Mouse (Mus musculus): Measurements from ENCODE around the gene Exoc6. TPM values are rescaled to one million over a fixed set of nuclear protein-coding genes. Genes with fewer than 3 reads are reported as not detected.
"Not testable (repeated sequence)": the region's sequence is repeated elsewhere in the genome, so short reads cannot be mapped to it uniquely, and the experiment has no call there.

The Exoc6 gene
- total RNA-seq, 2 experiments from 2014 or later = 32.9 to 33.2 TPM

DNA sequence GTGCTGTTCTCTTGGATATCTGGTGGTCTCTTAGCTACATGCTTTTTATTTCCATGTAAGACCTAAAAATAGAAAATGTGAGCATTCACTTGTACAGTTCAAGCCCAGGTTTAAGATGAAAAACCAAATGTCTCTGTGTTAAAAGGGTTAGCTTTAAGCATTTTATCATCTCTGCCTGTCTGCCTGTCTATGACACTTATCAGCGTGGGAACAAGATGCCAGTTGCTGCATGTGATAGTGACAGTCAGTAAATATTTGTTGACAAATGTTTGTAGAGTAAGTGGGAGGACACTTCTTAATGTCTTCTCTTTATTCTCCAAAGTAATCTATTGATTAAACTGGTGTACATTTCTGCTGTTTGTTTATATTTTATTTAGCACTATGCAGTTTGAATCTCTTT lies 12.5 kb upstream of the Exoc6 start:
- no peak for DNase-seq

DNA sequence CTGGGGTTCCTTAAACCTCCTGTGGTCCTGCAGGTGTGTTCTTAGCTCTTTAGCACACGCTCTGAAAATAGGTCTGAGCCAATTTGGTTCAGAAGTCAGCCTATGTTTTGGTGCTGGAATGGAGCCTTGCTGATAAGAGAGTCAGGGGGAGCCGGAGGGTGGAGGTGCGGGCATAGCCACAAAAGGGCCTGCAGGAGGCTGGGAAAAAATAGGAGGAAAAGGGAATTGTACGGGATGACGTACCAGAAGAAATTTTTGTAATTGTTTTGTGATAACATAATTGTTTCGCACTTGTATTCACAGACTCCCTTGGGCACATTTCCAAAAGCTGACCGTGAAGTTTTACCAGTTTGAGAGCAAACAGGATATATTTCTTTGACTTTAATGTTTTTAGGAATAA lies 10.0 kb upstream of the Exoc6 start:
- peak; percentile 50 to 76 for DNase-seq

DNA sequence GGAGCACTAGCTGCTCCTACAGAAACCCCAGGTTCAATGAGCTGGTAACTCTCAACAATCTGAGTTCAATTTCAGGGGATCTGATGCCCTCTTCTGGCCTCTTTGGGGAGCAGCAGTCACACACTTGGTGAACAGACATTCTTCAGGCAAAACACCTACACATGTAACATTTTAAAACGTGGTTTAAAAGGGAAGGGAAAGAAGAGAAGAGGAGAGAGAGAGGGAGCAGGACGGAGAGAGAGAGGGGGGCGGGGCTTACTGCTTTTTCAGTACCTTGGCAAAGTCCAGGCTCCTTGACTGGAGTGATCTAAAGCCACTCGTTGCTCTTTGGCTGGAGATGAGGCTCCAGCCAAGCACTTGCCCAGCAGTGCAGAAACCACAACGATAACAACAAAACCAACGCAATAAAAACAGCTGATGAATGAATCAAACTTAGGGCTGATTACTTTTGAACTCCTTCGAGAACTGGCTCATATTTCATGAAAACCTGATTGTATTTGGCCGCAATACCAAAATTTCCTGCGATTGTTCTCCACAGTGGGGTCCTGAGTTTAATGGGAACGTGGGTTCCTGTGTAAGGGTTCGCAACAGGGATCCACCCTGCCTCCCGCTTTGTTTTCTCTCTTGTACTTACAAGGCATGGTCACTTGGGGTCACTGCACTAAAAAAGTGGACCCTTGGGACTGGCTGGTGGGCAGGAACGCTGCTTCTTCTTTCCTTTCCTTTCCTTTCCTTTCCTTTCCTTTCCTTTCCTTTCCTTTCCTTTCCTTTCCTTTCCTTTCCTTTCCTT lies 6.5 kb upstream of the Exoc6 start:
- DNase-seq = peak; percentile 53 to 80

DNA sequence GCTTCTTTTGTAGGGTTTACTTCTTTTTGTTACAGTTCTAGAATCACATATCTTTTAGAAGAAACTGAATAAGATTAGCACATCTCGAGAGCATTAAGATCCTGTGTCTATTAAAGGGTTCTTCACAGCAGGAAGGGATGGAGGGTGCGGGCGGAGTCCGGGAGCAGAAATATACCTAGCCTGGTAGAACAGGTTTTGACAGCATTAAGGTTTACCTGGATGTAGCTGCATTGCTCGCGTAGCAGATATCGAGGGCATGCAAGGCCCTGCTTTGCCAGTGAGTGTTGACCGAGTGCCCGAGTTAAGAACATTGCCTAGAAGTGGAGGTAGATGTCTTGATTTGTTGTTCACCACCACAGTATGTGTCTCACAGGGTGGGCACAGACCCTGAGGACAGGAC lies 5.7 kb upstream of the Exoc6 start:
- no peak for DNase-seq

DNA sequence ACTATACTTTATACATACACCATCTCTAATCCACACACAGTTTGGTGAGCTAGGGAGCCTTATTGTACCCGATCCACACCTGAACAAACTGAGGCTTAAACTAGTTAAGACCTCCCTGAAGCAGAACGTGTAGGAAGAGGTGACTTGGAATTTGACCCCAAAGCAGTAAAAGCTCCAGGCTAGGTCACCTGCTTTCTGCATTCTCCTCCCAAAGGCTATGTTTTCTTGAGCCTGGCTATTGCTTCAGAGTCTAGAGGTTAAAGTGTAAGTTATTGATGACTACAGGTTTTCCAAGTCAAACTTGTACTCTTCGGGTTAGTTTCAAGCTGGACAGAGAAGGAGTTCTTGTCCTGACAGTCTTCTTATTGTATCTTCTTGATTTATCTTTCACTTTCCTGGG lies 5.0 kb upstream of the Exoc6 start:
- DNase-seq = no peak

DNA sequence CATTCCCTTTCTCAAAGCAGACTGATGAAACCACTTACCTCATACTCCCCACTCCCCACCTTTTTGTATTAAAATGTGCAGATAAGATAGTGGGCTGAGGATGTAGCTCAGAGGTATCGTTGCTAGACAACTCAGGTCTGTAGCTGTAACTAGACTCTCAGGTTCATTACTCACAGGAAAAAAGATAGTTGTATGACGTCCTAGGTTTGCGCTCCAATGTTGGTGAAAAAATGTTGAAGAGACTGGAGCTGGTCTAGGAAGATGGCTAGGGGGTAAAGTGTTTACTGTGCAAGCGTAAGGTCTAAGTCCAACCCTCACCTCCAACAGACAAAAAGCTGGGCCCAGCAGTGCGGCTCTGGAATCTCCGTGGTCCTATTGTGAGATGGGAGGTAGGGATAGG lies 4.5 kb upstream of the Exoc6 start:
- DNase-seq = no peak

DNA sequence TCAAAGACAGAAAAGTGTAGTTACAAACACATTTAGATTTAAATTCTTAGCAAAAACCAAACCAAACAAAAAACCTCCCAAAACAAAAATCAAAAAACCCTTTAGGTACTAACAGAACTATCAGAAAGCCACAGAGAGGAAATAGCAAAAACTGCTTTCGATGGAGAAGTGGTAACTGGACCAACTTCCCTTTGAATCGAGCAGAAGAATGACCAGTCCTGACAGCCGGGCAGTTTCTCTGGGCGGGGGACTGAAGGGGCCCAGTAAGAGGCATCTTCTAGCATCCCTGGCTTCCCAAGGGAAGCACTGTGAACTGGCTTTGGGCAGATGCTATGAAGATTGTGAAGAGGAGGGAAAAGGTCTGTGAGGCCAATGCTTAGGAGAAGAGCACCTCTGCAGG lies 3.4 kb upstream of the Exoc6 start:
- peak in 1 of 2 experiments; percentile 25 for DNase-seq

DNA sequence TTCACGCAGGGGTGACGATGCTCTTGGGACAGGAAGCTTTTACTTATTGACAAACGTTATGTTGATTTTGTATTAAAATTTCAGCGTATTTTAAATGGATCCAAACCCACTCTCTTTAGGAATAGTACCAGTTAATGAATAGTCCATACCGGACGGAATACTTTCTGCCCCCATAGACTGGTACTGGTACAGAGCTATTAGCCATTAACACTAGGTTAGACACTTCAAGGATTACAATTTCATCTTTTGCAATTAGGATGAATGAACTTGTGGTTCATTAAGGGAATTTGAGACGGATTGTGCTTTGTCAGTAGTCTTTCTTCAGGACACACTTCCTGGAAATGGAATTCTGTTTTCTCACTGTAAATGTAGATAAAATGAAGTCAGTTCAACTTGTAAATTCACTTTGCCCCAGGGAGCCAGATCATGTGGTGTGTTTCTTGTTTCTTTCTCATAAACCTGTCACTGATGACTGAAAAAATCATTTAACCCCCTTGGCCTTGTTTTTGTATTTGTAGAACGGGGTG lies 885 bp downstream of the Exoc6 start:
- no peak for DNase-seq

DNA sequence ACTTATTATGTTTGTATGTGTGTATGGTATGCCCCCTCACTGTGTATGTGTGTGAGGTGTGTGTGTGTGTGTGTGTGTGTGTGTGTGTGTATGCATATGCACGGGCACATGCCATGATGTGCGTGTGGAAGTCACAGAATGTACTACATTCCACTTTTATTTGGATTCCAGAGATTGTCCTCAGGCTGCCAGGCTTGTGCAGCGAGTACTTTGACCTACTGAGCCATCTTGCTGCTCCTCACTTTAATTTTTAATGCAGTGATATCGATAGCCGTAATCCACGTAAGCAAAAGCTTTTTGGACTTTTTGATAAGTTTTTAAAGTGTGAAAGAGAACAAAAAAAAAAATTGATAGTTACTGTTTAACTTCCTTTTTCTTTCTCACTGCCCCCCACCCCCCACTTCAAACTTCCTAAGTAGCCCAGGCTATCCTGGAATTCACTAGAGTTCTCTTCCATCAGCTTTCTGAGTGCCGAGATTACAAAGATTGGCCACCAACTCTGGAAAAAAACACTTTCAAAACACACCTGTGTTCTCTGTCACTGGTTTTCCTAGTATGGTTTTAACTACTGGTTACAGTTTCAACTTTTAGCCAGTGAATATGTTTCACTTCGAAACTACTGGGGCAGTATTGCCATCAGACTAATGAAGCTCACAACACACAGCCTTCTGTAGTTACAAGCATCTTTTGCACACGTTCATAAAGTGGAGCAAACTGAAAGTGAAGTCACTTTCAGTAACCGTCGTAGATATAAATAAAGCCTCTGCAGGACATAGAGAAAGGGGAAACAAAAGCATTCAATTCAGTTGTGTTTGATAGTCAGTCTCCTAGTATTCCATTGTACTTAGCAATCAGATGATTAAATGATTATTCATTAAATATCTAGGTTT lies 3.4 kb downstream of the Exoc6 start:
- no peak for DNase-seq

DNA sequence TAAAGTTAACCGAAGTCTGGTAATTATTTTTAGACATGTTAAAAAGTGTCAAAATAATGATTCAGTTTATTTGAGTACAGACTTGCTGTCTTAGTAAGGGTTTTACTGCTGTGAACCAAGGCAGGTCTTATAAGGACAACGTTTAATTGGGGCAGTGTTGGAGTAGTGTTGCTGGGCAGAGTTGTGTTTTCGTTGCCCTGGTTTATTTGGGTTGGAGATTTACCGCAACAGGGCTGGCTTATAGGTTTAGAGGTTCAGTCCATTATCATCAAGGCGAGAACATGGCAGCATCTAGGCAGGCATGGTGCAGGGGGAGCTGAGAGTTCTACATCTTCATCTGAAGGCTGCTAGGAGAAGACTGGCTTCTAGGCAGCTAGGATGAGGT lies 4.0 kb downstream of the Exoc6 start:
- DNase-seq = not testable (repeated sequence)

DNA sequence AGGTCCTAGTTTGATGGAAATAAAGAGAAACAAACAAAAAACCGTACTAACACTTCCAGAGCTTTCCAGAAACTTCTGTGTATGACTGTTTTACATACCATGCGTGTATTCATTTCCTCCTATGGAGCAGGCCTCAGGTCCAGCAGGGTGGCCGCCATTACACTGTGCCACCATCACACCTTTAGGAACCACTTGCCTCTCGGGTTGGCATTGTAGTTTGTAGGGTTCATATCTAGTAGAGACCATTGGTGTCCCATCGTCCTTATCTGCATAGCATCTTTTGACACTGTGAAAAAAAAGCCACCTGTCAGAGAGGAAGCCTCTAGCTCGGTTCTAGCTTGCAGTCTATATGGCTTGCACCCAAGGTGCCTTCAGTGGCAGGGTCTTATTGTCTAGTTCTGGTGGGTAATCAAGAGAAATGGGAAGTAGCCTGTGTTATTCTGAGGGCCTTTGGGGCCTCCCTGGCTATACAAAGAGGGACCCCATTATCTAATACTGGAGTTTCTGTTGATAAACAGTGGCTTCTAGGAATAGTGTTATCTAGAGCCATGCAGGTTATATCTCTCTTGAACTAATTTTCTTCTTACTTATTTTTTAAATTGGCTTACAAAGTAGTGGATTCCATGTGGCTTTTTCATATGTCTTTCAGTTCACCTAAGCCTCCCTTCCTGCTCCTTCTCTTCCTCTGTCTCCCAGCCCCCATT lies 5.8 kb downstream of the Exoc6 start:
- no peak for DNase-seq

DNA sequence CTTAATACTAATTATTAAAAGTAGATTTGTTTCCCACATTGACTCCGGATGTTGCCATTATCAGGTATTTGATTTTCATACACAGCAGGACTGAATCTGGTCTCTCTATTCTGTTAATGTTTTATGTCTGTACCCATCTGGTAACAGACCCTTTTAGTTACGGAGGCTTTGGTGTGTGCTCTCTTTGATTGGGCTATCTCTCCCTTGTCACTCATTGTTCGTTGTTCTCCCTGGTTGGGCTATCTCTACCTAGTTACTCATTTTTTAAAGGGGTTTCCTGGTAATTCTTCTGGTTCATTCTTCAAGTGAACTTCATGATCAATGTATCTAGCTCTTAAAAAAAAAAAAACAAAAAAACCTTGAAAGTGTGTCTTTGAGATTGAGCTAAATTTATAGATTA lies 7.7 kb downstream of the Exoc6 start:
- DNase-seq = no peak

DNA sequence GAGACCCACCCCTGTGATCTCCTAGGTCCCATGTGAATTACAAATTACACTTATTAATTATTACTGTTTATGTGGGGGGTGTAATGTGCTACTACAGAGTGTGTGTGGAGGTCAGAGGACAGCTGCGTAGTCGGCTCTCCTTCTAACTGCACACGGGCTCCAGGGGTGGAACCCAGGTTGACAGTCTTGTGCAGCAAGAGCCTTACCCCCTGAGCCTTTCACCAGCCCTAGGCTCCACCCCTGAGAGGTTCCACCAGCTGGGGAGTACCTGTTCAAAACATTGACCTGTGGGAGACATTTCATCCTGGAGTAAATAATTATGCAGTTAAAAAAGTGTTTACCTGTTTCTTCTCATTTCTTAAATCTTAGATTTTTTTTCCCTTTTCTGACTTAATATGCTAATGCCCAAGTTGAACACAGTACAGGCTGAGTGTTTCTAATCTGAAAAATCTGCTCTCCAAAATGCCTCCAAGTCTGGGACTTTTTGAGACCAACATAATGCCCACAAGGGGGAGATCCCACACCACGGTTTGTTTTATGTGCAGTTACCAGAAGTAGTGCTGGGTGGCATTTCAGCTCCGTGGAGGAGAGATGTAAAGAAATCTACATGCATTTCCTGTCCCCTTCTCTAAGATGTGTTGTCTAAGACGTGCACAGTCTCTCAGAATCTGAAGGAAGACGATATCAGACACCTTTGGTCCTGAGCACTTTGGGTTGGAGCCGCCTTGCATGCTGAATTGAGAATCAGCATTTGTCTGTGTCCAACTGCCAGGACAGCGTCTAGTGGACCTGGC lies 9.3 kb downstream of the Exoc6 start:
- DNase-seq = peak in 1 of 2 experiments; percentile 32

DNA sequence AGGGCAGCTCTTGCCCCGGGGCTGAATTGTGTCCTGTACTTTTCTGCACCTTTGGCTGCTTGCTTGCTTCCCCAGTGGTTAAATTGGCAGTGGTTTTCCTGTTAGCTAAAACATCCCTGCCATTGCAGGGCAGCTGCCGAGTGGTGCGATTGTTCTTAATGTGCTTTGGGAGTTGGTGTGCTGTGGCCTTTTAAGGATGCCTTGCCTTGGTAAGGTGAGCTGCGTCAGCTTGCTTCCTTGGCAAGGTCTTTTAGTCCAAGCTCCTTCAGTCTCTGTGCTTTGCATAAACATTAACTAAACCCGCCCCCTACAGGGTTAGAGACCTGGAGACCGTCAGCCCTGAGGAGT lies 9.8 kb downstream of the Exoc6 start:
- DNase-seq = no peak

DNA sequence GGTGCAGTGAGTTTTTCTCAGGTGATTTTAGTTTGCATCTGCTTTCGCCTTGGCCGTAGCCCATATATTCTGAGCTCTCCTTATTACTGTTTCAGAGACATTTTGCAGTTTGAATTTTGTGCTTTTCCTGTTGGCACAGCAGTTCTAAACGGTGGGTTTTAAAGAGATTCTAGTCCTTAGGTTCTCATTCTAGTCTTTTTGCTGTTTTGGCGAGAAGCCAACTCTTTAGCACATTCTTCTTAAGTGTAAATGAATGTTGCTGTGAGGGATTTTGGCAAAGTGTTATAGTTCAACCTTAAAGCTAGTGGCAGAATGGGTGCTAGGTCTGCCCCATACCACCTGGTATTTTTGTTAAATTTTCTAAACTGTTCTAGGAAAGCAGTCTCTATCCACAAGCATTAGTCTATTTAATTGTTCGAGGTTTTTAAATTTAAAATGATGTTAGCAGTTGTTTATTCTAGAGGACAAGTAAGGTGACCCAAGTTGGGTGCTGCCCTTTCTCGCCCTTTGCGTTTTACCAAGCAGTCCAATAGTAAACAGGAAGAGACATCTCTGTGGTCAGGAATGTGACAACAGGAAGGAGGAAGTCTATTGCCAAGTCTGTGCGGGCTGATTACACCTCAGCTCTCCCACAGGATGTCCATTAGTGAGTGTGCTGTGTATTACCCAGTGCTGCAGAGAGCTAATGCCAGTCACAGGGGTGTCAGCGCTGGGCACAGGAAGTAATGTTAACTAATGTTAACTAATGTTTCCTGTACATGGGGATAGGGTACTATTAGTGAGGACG lies 11.1 kb downstream of the Exoc6 start:
- peak; percentile 40 to 61 for DNase-seq

DNA sequence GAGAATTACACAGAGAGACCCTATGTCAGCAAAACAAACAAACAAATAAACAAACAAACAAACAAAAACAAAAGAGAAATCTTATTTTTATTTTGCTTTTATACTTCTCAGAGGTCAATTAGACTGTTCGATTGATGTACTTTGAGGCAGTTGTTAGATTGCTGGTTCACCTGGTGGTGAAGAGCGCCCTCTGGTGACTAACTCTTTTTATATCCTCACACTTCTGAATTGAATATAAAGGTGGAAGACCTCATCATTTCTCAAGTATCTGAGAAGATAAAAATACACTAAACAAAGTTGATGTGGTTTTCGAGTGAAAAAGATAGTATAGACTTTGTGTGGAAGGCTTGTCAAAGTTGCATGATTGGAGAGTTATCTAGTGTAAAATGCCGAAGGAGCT lies 13.5 kb downstream of the Exoc6 start:
- DNase-seq = peak; percentile 61 to 76

DNA sequence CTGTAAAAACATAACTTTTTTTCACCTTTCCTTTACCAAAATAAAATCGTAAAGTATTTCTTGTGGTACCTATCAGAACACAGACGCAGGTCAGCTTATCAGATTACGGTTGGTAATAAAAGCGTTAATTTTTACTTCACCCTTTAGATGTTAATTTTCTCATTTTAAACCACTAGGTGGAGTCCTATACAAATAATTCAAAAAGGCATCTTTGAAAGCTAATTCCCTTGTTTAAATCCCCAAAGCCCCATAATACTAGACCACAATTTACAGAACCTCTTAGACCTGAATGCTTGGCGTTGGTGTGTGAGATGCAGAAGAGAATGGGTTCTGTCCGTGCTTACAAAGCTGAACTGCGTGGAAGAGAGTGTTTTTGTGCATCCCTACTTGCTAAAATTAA lies 15.6 kb downstream of the Exoc6 start:
- no peak for DNase-seq

DNA sequence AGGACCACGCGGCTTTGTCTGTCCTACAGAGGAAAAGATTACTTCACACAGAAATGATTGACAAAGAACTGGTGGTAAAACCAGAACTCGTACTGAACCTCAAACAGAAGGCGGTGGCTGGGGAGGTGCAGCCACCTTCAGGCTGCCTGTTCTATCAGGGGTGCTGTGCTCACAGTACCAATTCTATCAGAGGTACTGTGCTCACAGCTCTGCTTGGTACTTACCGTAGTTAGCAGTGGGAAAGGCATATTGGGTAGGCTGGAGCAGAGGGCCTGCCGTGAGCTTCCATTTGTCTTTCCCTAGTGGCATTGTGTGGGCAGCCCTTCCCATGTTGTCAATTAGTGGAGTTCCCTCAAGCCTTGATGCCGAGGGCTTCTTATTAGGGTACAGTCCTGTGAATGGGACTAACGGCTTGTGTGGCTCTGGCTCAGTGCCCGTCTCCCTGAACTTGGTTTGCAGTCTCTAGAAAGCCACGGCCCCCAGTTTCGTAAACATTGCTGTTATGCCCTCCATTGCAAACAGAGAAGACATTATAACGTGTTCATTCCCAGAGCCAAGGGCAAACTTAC lies 19.1 kb downstream of the Exoc6 start:
- no peak for DNase-seq

DNA sequence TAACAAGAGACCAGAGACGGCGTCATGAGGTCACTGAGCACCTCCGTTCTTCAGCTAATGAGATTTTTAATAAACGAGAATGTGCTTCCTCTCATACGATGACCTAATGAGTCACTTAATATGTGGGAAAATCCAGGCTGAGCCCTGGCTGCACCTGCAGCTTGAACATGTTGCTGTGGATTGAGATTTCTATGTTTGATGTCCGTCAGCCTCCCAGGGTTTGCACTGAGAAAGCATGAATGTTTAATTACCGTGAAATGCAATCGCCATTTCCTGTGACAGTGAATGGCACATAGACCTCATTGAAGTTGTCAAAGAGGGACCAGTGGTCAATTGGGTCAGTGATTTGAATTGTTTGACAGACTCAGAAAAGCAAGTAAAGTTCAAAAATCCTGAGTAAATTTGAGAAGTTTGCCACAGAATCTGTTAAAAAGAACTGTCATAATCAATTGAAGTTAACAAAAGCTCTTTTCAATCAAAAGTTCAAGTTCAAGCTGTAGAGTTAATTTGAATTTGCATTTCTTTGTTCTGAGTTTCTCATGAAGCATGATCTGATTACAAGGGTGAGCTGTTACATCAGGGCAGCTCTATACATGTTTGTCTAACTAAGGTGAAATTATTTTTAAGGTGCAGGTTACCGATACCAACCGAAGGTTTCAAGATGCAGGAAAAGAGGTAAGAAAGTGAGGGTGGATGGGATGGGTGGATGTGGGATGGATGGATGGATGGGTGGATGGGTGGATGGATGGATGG lies 20.9 kb downstream of the Exoc6 start:
- no peak for DNase-seq

DNA sequence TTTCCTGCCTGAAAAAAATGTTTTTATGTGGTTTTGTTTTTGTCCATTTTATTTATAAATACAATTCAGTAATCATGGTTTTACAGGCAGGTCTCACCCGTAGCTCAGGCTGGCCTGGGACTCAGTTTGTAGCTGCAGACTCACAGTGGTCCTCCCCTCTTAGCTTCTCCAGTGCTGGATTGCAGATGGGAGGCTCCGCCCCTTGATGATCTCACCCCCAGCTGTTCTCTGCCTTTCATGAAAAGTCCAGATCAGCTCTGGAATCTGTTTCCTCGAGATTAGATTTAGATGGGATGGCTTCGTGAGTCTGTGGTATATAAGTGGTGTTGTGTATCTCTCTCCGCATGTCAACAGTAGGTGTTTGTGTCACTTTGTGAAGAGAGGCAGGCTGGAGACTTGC lies 24.6 kb downstream of the Exoc6 start:
- DNase-seq = peak in 1 of 2 experiments; percentile 15

All from heart, adult 18-20 months (tissue).